Mouse (Mus musculus) lung, postnatal 10 days (tissue): ENCODE results near the gene Dtd1.

Source experiments
- DNase-seq: peaks from one replicate; pipeline ENCODE4 v3.0.0; 2021

Dtd1 gene

GRCm38 (mm10) chr2:144718273-144718672 is 118.6 kb downstream of the Dtd1 start:
- no peak for DNase-seq

GRCm38 (mm10) chr2:144719294-144719693 is 119.6 kb downstream of the Dtd1 start:
- DNase-seq = no peak

- no peak for DNase-seq
Observed at GRCm38 (mm10) chr2:144719718-144720117, 120.0 kb downstream of the Dtd1 start.

GRCm38 (mm10) chr2:144720407-144720959 is 120.8 kb downstream of the Dtd1 start:
- DNase-seq = peak; percentile 35

GRCm38 (mm10) chr2:144724679-144725078 is 125.0 kb downstream of the Dtd1 start:
- DNase-seq = peak; percentile 19

- no peak for DNase-seq
Observed at GRCm38 (mm10) chr2:144727136-144727535, 127.4 kb downstream of the Dtd1 start.

GRCm38 (mm10) chr2:144729776-144730175 is 130.1 kb downstream of the Dtd1 start:
- no peak for DNase-seq

- no peak for DNase-seq
Observed at GRCm38 (mm10) chr2:144738161-144738560, 138.5 kb downstream of the Dtd1 start.

GRCm38 (mm10) chr2:144738576-144738975 is 138.9 kb downstream of the Dtd1 start:
- no peak for DNase-seq

GRCm38 (mm10) chr2:144740577-144740997 is 140.9 kb downstream of the Dtd1 start:
- DNase-seq = peak; percentile 18

- no peak for DNase-seq
Observed at GRCm38 (mm10) chr2:144741973-144742372, 142.3 kb downstream of the Dtd1 start.

- DNase-seq = no peak
Observed at GRCm38 (mm10) chr2:144743316-144743715, 143.6 kb downstream of the Dtd1 start.

GRCm38 (mm10) chr2:144745266-144745665 is 145.6 kb downstream of the Dtd1 start:
- DNase-seq = no peak

- no peak for DNase-seq
Observed at GRCm38 (mm10) chr2:144746046-144746783, 146.5 kb downstream of the Dtd1 start.

GRCm38 (mm10) chr2:144753604-144754003 is 153.9 kb downstream of the Dtd1 start:
- no peak for DNase-seq

GRCm38 (mm10) chr2:144755016-144755415 is 155.3 kb downstream of the Dtd1 start:
- DNase-seq = no peak

- DNase-seq = no peak
Observed at GRCm38 (mm10) chr2:144760666-144761065, 161.0 kb downstream of the Dtd1 start.

- no peak for DNase-seq
Observed at GRCm38 (mm10) chr2:144763706-144764105, 164.0 kb downstream of the Dtd1 start.

GRCm38 (mm10) chr2:144764116-144764788 is 164.6 kb downstream of the Dtd1 start:
- no peak for DNase-seq

- no peak for DNase-seq
Observed at GRCm38 (mm10) chr2:144765219-144765618, 165.5 kb downstream of the Dtd1 start.

- peak; percentile 51 for DNase-seq
Observed at GRCm38 (mm10) chr2:144768375-144769117, 168.8 kb downstream of the Dtd1 start.

GRCm38 (mm10) chr2:144769118-144769496 is 169.4 kb downstream of the Dtd1 start:
- DNase-seq = no peak

- DNase-seq = peak; percentile 48
Observed at GRCm38 (mm10) chr2:144769556-144769955, 169.9 kb downstream of the Dtd1 start.
